Mouse (Mus musculus): ENCODE data around the gene Adgrd1.

DNA sequence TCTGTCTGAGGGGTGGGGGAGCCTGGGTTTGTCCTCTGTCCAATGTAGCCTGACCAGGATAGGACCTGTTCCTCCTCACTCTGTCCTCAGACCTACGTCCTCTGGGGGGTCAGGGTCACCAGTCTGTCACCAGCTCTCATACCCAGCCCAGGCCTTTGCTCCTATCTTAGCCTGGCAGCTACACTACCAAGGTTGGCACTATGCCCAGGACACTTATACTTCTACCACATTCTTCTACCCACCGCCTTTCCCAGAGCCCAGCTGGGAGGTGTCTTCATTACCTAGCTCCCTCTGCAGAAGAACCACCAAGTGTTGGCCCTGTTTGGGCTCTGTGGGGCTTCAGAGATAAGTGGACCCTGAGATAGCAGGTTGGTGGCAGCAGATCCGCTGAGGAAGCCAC lies 103.6 kb downstream of the Adgrd1 start:
- no peak for TF ChIP-seq POLR2A (IDR thresholded peaks at IDR 0.05; ENCODE audit: insufficient read depth, low read length)
- TF ChIP-seq CTCF (IDR thresholded peaks at IDR 0.05; ENCODE audit: low read depth, low read length) = no peak

Measured in ES-Bruce4 (cell line).